Mouse (Mus musculus) frontal cortex, postnatal 36 days (tissue): ENCODE measurements around the gene Foxb2.
"Not testable (repeated sequence)": the region's sequence is repeated elsewhere in the genome, so short reads cannot be mapped to it uniquely, and the experiment has no call there.

ENCODE experiments used
- DNase-seq, 2 experiments: peaks; one replicate each; pipeline ENCODE4 v3.0.0; 2022; ENCODE audit warnings: low spot score in 2 of 2

The Foxb2 gene

DNA sequence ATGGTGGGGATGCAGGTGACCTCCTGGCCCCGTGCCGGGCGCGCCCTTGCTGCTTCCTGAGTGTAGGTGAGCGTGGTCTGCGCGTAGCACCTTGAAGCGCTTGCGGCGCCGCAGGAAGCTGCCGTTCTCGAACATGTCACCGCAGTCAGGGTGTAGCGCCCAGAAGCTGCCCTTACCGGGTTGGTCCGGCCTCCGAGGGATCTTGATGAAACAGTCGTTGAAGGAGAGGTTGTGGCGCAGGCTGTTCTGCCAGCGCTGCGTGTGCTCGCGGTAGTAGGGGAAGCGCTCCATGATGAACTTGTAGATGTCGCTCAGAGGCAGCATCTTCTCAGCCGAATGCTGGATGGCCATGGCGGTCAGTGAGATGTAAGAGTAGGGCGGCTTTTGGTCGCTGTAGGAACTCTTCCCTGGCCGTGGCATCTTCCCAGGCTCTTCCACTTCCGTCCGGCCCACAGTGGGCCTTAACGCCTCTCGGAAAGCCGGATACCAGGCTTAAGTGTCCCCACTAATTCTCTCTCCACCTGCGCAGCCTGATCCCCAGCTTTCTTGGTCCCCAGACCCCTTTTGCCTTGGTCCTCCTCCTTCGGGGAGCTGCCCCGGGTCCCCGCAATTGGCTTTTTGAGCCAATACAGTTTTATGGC lies at the start of gene Foxb2:
Gene Foxb2 (minus strand): TSS at position 585 of the 641 bp plus-strand sequence.
- no peak for DNase-seq

DNA sequence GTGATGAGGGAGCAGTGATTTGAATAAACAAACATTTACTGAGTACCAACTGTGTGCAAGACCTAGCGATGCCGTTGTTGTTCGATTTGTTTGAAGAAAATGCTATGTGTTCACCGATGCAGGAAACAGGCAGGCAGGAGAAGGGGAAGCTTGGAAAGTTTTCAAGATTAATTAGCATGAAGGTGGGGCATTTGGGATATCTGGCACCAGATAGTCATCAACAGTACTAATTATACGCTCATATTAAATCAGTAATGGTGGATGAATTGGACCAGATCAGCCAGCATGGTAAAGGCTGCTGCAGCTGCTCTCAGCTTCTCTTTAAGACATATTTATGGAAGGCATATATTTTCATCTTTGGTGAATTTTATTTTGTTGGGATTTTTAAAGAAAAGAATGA lies 37.9 kb upstream of the Foxb2 start:
- DNase-seq: no peak

DNA sequence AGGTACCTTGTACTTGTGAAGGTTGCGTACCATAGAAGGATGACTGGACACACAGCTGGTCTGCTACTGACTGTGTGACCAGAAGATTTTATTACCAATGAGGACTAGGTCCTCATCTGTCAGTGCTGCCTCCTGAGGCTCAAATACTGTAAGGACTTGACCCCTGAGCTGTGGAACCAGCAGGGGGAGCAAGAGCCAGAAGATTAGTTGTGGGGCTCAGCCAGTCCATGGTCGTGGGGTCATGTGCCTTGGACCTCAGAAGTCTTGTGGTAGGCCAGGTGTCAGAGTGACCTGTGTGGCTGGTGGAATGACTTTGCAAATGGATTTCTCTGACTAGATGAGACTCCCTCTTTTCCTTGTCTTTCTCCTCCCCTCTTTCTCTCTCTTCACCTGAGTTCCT lies 29.5 kb upstream of the Foxb2 start:
- no peak for DNase-seq

DNA sequence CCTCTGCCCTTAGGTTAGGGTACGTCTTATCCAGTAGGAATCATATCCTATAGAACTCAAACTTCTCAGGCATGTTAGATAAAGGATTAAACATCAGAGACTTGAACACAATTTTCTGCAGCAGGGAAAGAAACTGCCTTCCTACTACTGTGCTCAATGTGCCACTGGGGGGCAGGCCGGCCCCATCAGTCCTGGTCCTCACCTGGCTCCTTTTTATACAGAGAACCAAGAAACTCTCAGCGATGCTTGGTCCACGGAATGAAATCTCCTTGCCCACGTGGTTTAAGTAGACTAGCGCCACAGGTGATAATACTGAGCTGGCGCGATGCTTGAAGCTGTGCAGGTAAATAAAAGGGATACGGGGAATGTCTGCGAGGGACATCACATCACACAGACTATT lies 26.1 kb upstream of the Foxb2 start:
- DNase-seq: no peak

DNA sequence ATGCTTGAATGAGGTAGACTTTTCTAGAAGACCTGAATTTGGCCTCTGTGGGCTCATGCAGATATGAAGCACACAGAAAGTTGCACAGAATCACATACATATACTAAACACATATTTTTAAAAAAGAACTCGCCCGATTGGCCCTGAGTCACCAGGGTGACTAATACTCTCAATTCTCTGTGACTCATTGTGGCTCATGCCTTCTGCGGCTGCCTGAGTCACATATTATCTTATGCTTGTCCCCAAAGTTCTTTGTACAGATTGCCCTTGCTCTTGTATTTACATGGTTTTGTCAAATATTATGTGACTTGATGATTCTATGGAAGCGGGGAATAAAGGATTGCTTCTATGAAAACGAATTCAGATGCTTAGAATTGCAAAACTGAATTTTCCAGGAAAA lies 25.0 kb upstream of the Foxb2 start:
- DNase-seq: no peak

DNA sequence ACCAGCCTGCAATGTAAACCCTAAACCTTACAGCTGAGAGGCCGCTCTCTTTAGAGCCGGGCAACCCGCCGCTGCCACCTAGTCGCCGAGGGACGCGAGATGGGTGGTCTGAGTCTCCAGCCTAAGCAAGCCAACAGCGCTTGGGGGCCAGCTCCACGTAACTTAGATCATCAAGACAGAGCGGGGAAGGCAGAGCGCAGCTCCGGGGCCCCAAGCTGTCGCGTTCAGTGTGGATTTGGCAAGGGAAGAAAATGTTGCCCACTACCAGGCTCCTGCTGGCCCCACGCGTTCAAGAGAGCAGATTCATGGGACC lies 2.8 kb upstream of the Foxb2 start:
- DNase-seq: no peak

DNA sequence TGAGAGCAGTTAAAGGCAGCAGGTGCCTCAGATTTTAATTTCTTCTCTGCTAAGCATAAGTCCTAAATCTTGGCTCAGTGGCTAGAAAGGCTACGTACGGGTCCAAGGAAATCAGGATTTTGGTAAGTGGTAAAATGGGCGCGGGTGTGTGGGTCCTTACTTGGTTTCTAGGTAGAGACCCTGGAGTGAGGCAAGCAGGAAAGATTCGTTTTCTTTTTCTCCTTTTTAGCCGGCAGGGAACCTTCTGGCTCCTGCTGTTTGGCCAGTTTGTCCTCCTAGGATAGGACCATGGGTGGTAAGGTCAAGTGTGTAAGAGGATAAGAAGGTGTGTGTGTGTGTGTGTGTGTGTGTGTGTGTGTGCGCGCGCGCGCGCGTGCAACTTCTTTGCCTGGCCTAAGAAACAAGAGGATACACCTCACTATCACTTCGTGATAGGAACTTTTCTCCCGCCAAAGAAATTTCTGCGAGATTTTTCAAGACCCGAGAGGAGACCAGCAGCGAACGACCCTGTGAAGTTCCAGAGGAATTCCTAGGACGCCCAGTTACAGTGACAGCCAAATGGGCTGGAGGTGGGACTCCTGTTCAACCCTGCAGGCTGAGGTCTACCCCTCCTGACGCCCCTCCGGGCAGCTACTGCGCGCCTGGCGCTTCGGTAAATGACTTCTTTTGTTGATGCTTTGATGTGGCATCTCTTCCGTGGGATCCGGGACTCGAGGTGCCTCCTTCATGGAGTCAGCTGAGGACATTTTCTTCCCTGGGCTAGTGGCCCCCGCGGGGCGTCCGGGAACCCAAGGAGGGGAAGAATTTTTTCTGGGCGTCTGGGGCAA lies 2.2 kb upstream of the Foxb2 start:
- no peak for DNase-seq

DNA sequence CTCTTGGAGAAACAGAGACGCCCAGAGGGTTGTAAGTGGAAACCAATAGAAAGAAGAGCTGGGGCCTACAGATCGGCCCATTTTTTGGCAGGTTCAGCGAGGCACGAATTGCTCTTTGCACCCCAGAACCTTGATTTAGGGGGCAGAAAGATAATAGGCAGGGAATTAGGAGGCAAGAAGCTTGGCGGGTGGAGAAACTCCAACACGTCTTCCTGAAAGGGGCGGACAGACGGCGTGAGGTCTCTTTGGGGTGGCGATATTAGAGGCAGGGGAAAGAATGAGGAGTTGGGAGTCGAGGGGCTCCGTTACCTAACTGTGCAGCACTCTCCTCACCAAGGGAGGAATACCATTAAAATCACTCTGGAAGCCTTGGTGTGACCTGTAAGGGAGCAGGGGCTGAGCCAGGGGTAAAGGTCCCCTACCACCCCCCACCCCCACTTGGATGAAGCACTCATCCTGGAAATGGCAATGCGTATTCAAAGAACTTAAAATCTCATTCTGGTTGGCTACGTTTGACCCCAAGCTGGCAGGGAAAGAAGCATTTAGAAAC lies 1.5 kb upstream of the Foxb2 start:
- DNase-seq: no peak

DNA sequence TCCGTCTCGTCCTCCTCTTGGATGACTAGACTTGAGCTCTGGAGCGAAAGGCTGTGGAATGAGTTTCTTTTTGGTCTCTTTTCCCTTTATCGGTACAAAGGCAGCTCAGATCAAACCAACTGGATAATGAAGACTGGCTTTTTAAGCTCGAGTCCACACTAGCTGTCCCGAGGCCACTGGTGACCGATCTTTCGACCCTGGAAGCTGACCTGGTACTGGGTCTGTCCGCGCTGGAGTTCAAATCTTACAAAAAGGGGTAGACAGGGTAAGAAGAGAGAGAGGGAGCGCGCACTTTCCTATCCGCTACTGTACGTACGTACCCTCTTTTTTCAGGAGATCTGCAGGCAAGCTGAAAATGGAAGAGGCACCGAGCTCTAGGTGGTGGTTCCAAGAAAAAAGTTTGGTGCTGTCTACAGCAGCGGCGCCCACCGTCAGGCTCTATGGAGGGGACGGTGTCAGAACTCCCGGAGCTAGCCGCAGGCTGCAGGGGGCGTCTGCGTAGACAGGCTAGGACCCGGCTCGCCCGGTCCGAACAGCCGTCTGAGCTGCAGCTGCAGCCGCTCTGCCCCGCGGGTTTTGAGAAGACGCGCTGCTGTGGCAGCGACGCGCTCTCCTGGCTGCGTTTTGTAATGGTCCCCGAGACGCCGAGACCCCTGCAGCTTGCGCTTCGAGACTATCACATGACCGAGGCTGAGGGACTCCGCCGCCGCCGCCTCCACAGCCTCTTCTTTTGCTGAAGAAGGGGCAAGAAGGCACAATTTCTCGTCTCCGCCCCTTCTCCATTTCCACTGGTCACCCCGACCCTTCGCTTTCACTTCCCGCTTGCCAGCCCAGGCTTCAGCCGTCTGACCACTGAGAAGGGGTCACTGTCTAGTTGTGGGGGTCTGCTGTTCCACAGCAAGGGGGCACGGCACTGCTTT lies 597 bp upstream of the Foxb2 start:
- DNase-seq: no peak

DNA sequence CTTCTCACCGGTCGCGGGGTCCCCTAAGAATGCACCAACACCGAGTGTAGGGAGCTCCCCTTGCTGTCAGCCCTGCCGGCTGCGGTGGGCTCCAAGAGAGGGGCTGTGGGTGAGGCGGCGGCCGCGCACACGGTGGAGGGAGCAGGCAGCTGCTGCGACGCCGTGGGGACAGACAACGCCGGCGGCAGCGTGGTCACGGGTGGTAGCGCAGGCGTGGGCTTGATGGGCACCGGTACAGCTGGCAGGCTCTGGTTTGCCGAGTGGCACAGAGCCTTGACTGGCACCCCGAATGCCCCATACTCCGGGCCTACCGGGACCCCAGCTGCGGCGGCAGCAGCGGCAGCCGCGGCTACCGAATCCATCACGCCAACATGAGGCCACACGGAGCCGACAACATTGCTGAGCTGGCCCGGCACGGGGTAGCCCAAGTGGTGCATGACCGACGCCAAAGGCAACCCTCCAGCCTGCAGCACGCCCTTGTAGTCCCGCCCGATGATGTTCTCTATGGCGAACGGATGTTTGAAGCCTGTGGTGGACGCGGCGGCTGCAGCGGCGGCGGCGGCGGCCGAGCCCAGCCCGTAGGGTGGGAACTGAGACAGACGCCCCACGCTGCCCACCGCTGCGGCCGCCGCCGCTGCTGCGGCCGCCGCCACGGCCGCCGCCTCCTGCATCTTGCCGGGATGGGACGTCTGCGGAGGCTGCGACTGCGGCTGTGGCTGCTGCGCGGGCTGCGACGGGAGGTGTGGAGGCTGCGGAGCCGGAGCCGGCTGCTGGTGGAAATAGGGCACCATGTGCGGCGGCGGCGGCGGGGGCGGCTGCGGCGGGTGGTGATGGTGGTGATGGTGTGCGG lies 1.0 kb downstream of the Foxb2 start:
- DNase-seq: no peak

DNA sequence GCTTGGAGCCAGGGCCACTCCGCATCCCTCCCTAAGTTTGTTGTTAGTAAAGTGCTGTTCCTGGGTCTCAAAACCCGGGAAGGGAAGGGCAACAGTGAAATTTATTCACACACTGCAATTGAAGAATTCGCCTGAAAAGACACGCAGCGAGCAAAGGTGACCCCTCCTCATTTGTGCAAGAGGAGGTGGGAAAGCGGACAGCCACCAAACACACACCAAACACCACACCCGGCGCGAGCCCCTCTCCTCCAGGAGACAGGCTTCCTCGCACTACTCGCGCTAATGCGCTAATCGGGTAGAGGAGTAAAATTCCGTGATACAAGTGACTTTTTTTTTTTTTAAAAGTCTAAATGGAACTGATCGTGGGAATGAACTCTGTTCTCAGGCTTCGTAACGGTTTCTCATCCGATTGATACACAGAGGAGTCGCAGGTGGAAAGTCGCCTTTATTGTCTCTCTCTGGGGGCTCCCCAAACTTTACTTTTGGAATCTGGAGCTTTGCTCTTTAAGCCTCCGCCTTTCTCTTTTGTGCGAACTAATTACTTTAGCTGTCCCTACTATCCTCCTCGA lies 2.3 kb downstream of the Foxb2 start:
- no peak for DNase-seq

DNA sequence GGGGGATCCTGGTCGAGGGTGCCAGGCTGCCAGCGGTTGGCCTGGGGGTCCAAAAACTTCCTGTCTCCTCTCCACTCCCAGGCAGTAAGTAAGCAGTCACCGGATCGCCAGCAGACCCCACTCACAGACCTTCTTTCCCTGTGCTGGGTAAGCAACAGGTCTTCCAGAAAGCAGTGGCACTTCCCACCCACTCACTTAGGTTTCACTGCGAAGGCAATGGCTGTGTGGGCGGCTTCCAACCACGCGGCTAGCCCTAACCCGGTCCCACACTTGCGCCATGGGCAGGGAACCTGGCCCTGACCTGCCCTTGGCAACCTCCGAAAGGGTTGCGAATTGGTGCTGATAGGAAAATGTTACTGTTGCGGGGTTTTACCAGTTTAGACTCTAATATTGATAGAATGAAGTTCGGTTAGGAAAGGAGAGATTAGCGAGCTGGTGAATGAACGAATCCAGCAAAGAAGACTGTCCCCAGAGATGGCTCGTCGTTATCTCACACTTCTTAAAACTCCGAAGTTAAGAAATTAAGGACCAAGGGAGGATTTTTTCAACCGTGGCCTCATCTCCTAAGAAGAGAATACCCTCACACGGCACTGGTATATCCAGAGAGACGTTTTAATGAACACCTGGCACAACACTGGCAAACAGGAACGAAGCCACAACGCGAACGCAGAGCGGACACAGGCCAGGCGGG lies 3.0 kb downstream of the Foxb2 start:
- no peak for DNase-seq

DNA sequence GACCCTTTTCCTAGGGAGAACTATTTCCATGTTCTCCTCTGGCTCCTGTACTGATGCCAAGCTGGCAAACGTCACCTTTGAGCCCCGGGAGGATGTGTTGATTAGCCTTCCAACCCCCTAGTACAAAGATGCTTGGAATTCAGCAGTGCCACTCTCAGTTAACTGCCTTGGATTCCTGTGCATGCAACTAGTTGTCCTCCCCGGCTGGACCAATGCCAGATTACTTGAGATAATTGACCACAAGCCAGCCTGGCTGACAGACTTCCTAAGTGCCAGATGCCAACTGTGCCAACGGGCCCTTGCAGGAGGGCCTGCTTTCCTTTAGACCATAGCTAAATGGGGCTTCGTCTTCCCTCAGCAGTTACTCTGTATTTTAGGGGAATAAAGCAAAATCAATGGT lies 5.1 kb downstream of the Foxb2 start:
- DNase-seq: no peak

DNA sequence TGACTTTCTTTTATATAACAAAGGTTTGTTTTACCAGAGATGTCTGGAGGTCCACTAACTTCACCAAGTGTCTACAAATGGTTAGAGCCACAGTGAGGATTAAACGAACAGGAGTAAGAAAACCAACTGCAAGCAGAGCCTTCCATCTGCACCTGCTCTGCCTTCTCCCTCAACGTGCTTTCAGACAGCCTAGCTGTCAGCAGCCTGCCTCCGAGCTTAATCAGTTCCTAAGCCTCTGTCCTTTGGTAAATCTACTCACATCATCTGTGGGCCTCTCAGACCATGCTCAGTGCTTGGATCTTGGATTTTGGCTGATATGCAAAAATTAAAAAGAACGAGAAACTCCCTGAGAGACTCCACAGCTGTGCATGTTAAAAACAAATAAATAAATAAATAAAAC lies 15.0 kb downstream of the Foxb2 start:
- DNase-seq: no peak

DNA sequence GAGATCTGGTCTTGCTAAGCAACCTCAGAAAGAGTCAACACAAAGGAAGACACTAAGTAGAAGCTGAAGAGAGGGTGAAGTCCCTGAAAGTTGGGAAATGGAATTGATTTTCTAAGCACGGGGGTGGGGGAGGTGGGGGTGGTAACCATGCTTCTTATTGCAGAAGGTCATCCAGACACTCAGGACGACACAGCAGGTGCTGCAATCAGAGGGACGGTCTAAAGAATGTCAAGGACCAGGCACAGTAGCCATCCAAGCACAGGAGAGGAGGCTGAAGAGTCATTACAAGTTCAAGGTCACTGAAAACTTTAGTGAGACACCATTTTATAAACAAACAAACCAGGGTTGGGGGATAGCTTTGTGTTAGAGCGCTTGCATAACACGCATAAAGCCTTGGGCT lies 16.9 kb downstream of the Foxb2 start:
- no peak for DNase-seq

DNA sequence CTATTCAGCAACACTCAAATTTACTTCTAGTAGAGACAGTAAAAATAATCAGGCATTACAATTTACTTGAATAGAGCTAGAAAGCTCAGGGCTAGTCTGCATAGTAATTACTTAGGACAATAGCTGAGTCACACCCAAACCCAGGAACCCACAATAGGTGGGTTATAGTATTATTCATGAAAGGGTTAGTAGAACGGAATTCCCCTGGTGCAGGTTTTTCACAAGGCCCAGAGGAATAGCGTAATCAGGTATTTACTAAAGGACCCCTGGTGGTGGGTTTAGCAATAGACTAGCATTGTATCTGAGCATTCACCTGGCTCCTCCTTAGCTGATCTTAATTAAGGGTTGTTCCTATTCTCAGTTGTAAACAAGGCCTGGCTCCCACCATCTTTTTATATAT lies 29.5 kb downstream of the Foxb2 start:
- DNase-seq: not testable (repeated sequence)

DNA sequence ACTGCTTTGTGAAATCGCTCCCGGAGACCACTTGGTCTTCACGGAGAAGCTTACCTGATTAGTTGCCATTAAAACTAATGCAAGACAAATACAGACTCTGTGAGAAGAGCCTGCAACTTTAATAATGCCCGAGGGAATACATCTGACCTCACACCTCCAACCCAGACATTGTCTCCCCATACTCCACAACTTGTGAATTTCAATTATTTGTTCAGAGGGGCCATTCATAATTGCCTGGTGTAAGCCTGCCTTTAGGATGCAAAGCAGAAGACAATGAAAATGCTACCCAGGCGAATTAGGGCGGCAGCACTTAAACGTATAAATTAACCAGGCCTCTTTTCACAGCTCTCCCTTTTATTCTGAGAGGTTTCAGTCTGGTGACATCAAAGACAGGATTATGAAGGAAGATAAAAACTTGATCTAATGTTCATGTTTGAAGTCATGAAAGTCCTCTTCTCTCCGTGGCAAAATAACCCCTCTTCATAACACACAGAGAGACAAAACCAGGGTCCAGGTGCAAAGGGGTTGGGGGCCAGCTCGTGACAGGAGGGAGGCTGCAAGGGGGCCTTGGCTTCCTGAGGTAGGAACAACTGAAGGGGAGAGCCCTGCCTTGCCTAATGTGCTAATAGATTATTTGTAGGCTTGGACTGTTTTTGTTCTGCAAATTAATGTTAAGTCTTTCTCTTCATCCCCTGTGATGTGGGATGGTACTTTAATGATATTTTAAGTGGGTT lies 31.9 kb downstream of the Foxb2 start:
- no peak for DNase-seq

DNA sequence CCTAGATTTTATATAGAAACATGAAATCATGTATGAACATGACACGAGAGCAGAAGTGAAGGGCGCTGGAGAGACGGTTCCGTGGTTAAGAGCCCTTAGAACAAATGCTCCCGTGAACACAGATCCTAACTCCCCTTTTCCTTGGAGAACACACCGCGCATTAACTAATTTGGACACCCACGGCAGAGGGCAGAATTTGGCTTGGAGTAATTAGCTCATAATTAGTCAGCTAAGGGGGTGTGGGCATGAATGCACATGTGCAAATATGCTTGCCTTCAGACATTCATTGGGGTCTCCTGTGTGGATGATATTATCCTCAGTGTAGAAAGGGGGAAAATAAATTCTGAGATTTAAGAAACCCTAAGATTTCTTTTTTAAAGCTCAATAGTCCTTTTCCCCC lies 32.6 kb downstream of the Foxb2 start:
- DNase-seq: no peak

DNA sequence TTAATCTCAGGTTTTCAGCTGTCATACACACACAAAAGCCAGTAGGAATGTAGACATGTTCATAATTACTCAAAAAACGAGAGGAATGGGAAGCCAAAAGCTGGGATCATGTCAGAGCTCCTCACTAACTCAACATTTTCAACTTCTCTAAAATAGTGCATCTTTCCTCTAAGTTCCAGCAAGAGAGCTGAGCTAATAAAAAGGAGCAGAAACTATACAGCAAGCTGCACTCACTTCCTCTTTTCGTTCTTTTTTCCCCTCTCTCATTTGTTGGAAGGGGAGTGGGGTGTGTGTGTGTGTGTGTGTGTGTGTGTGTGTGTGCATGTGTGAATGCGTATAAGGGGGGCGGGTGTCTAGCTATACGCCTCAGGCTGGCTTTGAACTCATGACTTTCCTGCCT lies 45.9 kb downstream of the Foxb2 start:
- no peak for DNase-seq

DNA sequence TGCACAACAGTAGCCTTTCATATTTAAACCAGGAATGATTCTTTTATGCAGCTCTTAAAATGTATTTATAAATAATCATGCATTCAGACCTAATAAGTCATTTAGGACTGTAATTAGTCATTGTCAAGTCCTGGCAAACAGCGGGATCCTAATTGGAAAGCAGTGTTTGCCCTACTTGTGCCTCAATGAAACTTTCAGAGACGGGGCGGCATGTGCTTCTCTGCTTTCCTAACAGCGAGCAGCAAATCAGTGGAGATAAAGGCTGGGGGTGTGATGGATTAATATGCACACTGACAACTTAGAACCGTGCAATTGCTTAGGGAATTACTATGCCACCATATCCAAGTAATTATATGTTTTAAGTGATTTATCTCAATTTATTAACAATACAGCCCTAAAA lies 48.4 kb downstream of the Foxb2 start:
- no peak for DNase-seq
